Mouse (Mus musculus): ENCODE data around the gene Sf3a3. TPM values are rescaled to one million over a fixed set of nuclear protein-coding genes. Genes with fewer than 3 reads are reported as not detected.

Sf3a3 gene
- polyA plus RNA-seq, 1 experiment from 2014 or later, result 166 TPM

DNA sequence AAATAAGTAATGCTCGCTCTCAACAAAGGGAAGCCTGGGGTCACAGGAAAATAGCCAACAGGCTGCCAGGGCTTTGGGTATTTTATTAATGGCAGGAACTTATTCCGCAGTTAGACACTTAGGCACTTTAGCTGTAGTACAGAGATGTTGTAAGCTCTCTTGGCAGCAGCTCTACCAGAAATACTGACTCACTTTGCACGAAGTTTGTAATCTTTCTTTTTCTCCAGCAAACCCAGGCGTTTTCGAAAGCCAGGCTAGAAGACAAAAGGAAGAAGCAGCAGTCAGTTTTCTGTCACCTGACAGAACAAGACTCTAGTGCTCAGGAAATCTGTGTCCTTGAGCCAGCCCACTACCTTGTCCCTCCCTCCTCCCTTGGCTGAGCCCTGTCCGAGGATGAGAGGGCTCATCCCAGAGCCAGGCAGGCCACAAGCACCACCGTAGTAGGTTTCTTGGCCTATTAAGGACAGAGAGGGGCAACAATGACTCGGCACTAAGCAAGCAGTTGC lies 28.6 kb upstream of the Sf3a3 start:
- Histone ChIP-seq H3K4me2 (no peak overlapping the region), H3K4me3 (ENCODE audit: low read depth, low read length) (no peak overlapping the region), H3K27me3 (ENCODE audit: insufficient read depth, low read length) (no peaks in the 10 kb centered on the region), H3K4me1 (ENCODE audit: insufficient read depth) (no peaks in the 10 kb centered on the region), H3K9me3 (ENCODE audit: low read depth, low read length) (no peaks in the 10 kb centered on the region), H3K36me3 (ENCODE audit: insufficient read depth) (peaks cover 70% of the 10 kb centered on the region), H3K9ac (no peak overlapping the region), H3K27ac (ENCODE audit: low read depth) (no peak overlapping the region)
- ATAC-seq (ENCODE audit: insufficient read depth) (peak; percentile 15; the same call in 1 of the 2 replicates), DNase-seq (peak; percentile 54)
- TF ChIP-seq CTCF (IDR thresholded peaks at IDR 0.05; ENCODE audit: low read depth), result no peak
- 40% methylated on average over 8 of the region's 8 CpGs for WGBS

DNA sequence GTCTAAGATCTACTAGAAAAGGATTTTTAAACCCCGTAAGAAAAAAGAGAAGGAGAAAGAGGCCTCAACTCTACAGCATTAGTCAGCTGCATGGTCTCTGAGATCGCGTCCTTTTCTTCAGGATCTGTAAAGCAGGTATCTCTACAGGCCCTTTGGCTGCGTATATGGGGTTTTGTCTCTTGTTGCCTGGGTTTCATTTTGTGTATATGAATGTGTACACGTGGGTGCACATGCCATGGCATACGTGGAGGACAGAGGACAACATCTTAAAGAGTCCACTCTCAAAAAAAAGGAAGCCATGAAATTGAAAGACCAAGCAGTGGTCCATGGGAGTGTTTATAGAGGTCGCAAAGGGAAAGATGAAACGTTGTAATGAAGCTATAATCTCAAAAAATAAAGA lies 23.1 kb upstream of the Sf3a3 start:
- Histone ChIP-seq H3K4me2 (no peak overlapping the region), H3K4me1 (ENCODE audit: insufficient read depth) (peaks cover 2% of the 10 kb centered on the region; the same call in 1 of the 2 replicates), H3K27me3 (ENCODE audit: insufficient read depth, low read length) (peaks cover 8% of the 10 kb centered on the region; the same call in 1 of the 2 replicates), H3K27ac (ENCODE audit: low read depth) (no peak overlapping the region), H3K4me3 (ENCODE audit: low read depth, low read length) (no peak overlapping the region), H3K9me3 (ENCODE audit: low read depth, low read length) (no peaks in the 10 kb centered on the region), H3K9ac (no peak overlapping the region), H3K36me3 (ENCODE audit: insufficient read depth) (peaks cover 21% of the 10 kb centered on the region)
- no peak for ATAC-seq (ENCODE audit: insufficient read depth)
- 83% methylated on average over 8 of the region's 8 CpGs for WGBS
- DNase-seq, result no peak
- no peak for TF ChIP-seq CTCF (IDR thresholded peaks at IDR 0.05; ENCODE audit: low read depth)

DNA sequence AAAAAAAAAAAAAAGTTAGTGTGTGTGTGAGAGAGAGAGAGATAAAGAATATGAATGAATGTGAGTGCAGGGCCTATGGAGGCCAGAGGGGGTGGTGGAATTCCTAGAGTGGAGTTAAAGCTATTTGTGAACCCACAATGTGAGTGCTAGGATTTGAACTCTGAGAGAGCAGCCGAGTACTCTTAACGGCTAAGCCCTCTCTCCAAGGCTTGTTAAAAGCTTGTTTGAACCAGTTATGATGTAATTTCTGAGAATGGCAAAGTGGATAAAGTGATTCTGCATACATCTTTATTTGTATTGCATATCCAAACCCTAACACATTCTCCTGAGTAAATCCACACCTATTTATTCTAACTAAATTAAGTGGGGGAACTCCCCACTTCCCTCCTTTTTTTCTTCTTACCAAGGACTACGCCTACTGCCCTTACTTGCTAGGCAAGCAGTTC lies 22.1 kb upstream of the Sf3a3 start:
- H3K9ac ChIP-seq, result peak overlapping the region; percentile 92; the same call in 1 of the 2 replicates
- peaks cover 2% of the 10 kb centered on the region; the same call in 1 of the 2 replicates for H3K4me1 ChIP-seq (ENCODE audit: insufficient read depth)
- peak overlapping the region; percentile 87 for H3K4me3 ChIP-seq (ENCODE audit: low read depth, low read length)
- no peaks in the 10 kb centered on the region for H3K9me3 ChIP-seq (ENCODE audit: low read depth, low read length)
- peak overlapping the region; percentile 90 for H3K4me2 ChIP-seq
- peak; percentile 28; the same call in 1 of the 2 replicates for TF ChIP-seq CTCF (IDR thresholded peaks at IDR 0.05; ENCODE audit: low read depth)
- peaks cover 8% of the 10 kb centered on the region; the same call in 1 of the 2 replicates for H3K27me3 ChIP-seq (ENCODE audit: insufficient read depth, low read length)
- 51% methylated on average over 3 of the region's 3 CpGs for WGBS
- H3K36me3 ChIP-seq (ENCODE audit: insufficient read depth), result peaks cover 18% of the 10 kb centered on the region
- peak; percentile 6; the same call in 1 of the 2 replicates for ATAC-seq (ENCODE audit: insufficient read depth)
- H3K27ac ChIP-seq (ENCODE audit: low read depth), result peak overlapping the region; percentile 75; the same call in 1 of the 2 replicates
- peak; percentile 49 for DNase-seq

DNA sequence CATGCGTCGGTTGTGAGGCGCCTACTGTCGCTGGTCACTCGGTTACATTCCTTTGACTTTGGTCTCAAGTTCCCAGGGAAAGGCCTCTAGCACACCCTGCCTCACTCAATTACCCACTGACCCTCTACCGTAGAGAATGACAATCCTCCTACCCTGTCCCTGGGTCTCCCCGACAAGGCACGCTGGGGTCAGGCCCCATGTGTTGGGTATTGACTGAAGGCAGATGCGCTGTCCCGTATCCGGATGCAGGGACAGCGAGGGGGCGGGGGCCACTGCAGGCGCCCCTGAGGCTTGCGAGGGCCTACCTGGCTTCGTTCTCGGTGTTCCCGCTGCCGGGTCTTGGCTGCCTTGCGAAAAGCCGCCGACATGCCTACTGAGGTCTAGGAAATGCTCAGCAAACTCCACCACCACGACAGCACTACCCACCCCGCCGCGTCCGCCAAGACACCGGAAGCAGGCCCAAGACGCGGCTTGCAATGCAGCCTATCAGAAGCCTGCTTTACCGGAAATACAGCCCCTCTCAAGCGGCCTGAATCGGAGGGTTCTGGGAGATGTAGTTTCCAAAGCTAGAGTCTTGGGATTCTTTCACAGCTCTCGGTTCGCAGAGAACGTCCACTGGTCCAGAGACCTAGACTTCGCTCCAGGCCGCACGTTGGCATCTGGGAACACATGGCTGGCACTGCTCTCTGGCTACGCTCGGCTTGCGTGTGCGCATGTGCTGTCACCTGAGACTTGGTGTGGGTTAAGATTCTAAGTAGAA lies 21.3 kb upstream of the Sf3a3 start, which contains the start of gene Utp11:
Gene Utp11 (minus strand): TSS at position 466 of the 760 bp plus-strand sequence.
- Histone ChIP-seq H3K9ac (peak within 1 kb of the TSS; percentile 92), H3K27me3 (ENCODE audit: insufficient read depth, low read length) (peaks cover 8% of the 10 kb centered on the region; the same call in 1 of the 2 replicates), H3K4me2 (peak within 1 kb of the TSS; percentile 90), H3K4me1 (ENCODE audit: insufficient read depth) (peaks cover 2% of the 10 kb centered on the region; the same call in 1 of the 2 replicates), H3K9me3 (ENCODE audit: low read depth, low read length) (no peaks in the 10 kb centered on the region), H3K27ac (ENCODE audit: low read depth) (peak within 1 kb of the TSS; percentile 75; the same call in 1 of the 2 replicates), H3K4me3 (ENCODE audit: low read depth, low read length) (peak within 1 kb of the TSS; percentile 87), H3K36me3 (ENCODE audit: insufficient read depth) (peaks cover 11% of the 10 kb centered on the region; the same call in 1 of the 2 replicates)
- WGBS, result under 1% methylated on average over 43 of the region's 43 CpGs
- TF ChIP-seq CTCF (IDR thresholded peaks at IDR 0.05; ENCODE audit: low read depth), result no peak
- ATAC-seq (ENCODE audit: insufficient read depth), result peak; percentile 95
- peak; percentile 96 for DNase-seq

DNA sequence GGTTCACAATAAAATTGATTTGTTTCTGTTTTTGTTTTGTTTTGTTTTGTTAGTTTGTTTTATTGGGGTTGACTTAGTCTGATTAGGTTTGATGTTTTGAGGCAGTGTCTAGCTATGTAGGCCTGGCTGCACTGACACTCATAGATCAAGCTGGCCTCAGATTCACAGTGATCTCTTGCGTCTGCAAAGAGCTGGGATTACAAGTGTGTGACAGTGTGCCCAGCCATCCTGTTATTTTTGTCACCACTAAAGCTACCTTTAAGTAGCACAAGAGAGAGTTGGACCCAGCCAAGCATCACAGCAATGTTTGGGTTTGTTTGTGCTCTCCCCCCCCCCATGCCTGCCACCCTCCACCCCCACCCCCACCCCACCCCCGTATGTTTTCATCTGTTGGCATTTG lies 20.0 kb upstream of the Sf3a3 start:
- Histone ChIP-seq H3K4me1 (ENCODE audit: insufficient read depth) (peaks cover 2% of the 10 kb centered on the region; the same call in 1 of the 2 replicates), H3K36me3 (ENCODE audit: insufficient read depth) (0 out of 2 replicates have a peak, but pooled peaks cover under 1% of the 10 kb centered on the region), H3K9me3 (ENCODE audit: low read depth, low read length) (no peaks in the 10 kb centered on the region), H3K27ac (ENCODE audit: low read depth) (no peak overlapping the region), H3K9ac (no peak overlapping the region), H3K27me3 (ENCODE audit: insufficient read depth, low read length) (peaks cover 8% of the 10 kb centered on the region; the same call in 1 of the 2 replicates), H3K4me3 (ENCODE audit: low read depth, low read length) (no peak overlapping the region), H3K4me2 (no peak overlapping the region)
- ATAC-seq (ENCODE audit: insufficient read depth), result no peak
- WGBS, result 84% methylated on average over 2 of the region's 2 CpGs
- no peak for DNase-seq
- TF ChIP-seq CTCF (IDR thresholded peaks at IDR 0.05; ENCODE audit: low read depth), result no peak

DNA sequence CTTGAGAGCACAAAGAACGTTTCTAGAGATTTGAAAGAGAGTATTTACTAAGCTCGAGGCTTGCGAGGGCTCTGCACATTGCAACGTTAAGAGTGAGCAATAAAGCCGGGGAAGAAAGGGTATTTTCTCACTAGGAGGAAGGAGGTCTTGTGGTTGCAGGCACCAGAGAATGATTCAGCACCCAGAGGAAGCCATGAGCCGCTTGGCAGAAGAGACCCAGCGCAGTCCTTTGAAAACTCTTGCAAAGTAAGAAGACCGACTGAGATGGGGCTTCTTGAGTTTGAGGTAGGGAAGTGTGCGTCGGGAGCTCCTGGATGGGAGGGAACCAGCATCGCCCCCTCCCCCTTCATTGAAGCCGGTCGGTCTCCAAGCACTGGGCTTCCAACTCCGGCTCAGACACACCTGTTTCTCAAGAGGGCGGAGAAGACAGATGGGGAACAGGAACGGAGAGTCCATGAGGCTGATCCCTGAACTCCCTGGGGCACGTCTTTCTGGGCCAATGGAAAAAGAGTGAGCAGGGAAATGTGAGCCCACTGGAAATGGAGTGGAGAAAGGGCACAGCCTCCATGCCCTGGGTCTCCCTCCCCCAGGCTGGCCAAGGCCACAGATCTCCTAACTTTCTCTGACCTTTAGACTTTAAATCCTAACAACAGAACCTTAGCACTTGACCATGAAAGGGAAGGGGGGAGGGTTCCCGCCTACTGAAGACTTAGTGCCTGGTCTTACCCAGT lies 18.6 kb upstream of the Sf3a3 start:
- DNase-seq, result no peak
- 13% methylated on average over 18 of the region's 18 CpGs for WGBS
- Histone ChIP-seq H3K27me3 (ENCODE audit: insufficient read depth, low read length) (peaks cover 8% of the 10 kb centered on the region; the same call in 1 of the 2 replicates), H3K36me3 (ENCODE audit: insufficient read depth) (no peaks in the 10 kb centered on the region), H3K4me2 (peak overlapping the region; percentile 37; the same call in 1 of the 2 replicates), H3K4me3 (ENCODE audit: low read depth, low read length) (no peak overlapping the region), H3K4me1 (ENCODE audit: insufficient read depth) (peaks cover 4% of the 10 kb centered on the region; the same call in 1 of the 2 replicates), H3K9ac (no peak overlapping the region), H3K9me3 (ENCODE audit: low read depth, low read length) (no peaks in the 10 kb centered on the region), H3K27ac (ENCODE audit: low read depth) (no peak overlapping the region)
- no peak for TF ChIP-seq CTCF (IDR thresholded peaks at IDR 0.05; ENCODE audit: low read depth)
- no peak for ATAC-seq (ENCODE audit: insufficient read depth)
